Mouse (Mus musculus) macrophage (primary cell): ENCODE results near the gene Tfeb. TPM values are rescaled to one million over a fixed set of nuclear protein-coding genes. Genes with fewer than 3 reads are reported as not detected.

Source experiments
- H3K27ac ChIP-seq: fragments of 350-480 bp; formaldehyde crosslinking; 2 replicates; pipeline ENCODE4 v1.9.0; 2021
- H3K36me3 ChIP-seq: fragments of 350-480 bp; formaldehyde crosslinking; 2 replicates; pipeline ENCODE4 v1.9.0; 2021; ENCODE audit errors: inconsistent target
- H3K4me3 ChIP-seq: fragments of 350-480 bp; formaldehyde crosslinking; 2 replicates; pipeline ENCODE4 v1.9.0; 2021; ENCODE audit errors: inconsistent target
- H3K79me2 ChIP-seq: fragments of 350-480 bp; formaldehyde crosslinking; 2 replicates; pipeline ENCODE4 v1.9.0; 2021; ENCODE audit errors: inconsistent target
- WGBS: methylation state at CpG from one replicate; pipeline ENCODE4 v1.1.7; 2026; ENCODE audit warnings: inconsistent platforms; ENCODE audit not compliant: missing documents; 5-methylcytosine and 5-hydroxymethylcytosine counted together
- polyA plus RNA-seq: library from polyadenylated mRNA; stranded (reverse); fragments of 250-400 nt; gene quantifications from 3 replicates; pipeline ENCODE4 v1.2.4, GENCODE M21; 2018; ENCODE audit warnings: inconsistent platforms
- total RNA-seq, 78 experiments: library from RNA; depleted of rRNA; stranded (reverse); fragments of 250-400 nt; gene quantifications; 1 replicate in 9 of 78; 2 replicates in 24 of 78; 3 replicates in 43 of 78; 4 replicates in 2 of 78; pipeline ENCODE4 v1.2.4; 2018; ENCODE audit warnings: inconsistent platforms in 56 of 78

The Tfeb gene
- total RNA-seq (2018; cell fraction: chromatin; rRNA removed): 100 to 1,000 TPM in 6 of 26 experiments, 10 to 100 TPM in 16, 1 to 10 TPM in 4; 5.7 to 136 (median 54.5) TPM
- 10 to 100 TPM in 24 of 26 experiments, 1 to 10 TPM in 2; 6.8 to 49.1 (median 37.2) TPM for total RNA-seq (2018; cell fraction: cytosol; rRNA removed)
- total RNA-seq (2018; cell fraction: nucleus; rRNA removed): 10 to 100 TPM; 11.7 to 97.4 (median 40.8) TPM
- 15.5 to 41.8 TPM (median 22.8 TPM) in 3 replicates for polyA plus RNA-seq

DNA sequence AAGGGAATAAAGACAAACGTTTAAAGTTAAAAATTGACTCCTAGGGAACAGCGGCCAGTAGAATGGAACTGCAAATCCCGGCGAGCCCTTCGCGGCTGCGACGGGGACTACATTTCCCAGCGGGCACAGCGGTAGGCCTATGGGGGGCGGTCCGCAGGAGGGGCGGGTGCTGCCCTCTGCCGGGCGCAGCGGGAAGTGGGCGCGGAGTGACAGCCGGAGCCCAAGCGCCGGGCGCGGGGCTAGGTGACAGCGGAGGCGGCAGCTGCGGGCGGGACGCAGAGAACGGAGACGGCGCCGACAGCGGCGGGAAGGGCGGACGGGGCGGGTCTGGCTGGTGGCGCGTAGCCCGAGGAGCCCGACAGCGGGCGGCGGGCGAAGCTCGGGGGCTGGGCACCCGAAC lies at the start of gene Tfeb:
Gene Tfeb, plus strand, starts transcription at position 175 of the 400 bp plus-strand sequence.
- H3K79me2 ChIP-seq: peaks cover 35% of the 10 kb centered on the region

DNA sequence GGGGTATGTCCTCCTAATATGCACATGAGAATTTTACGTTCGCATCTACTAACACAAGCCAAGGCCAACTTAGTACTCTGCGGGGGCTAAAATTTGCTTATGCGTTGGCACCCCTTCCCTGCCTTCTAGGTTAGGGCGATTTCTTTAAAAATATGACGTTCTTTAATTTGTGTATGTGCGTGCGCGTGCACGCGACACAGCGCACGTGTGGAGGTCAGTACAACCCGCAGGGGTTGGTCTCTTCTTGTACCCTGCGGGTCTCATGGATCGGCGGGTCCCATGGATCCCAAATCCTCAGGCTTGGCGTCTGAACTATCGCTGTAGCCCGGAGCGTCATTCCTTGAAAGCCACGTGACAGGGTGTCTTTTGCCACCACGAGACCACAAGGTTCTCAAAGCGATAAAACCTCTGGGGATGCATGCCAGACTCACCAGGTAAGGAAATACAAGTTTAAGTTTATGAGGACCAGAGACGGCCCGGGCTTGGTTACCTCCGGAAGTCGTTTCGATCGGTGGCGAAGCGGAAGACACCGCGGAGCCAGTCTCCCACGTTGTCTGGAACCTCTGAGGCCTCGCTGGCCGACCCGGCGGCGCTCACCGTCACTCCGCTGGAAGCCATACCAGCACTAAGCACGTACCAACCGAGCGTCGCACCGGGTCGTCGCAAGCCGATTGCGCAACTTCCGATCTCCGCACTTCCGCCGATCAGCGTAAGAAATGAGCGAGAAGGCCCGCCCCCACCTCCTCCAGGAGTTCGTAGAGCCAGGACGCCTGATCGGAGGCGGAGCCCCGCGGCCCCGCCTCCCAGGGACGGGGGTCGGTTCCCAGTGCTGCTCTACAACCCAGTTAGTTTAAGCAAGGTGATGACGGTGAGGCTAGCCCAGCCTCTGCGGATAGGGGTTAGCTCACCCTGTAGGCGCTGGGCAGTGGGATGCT lies 49.2 kb upstream of the Tfeb start:
- H3K4me3 ChIP-seq: peak overlapping the region; percentile 87
- H3K27ac ChIP-seq: peak overlapping the region; percentile 65
- under 1% methylated on average over 70 of the region's 70 CpGs for WGBS
- H3K79me2 ChIP-seq: peaks cover 11% of the 10 kb centered on the region; the same call in 1 of the 2 replicates
- H3K36me3 ChIP-seq: no peaks in the 10 kb centered on the region; the same call in 1 of the 2 replicates

More for the DNA sequence above, at the start of gene Tfeb:
- WGBS: 2% methylated on average over 11 of the region's 47 CpGs
- Histone ChIP-seq H3K36me3 (no peaks in the 10 kb centered on the region), H3K27ac (peak within 1 kb of the TSS; percentile 59), H3K4me3 (peak within 1 kb of the TSS; percentile 67)

DNA sequence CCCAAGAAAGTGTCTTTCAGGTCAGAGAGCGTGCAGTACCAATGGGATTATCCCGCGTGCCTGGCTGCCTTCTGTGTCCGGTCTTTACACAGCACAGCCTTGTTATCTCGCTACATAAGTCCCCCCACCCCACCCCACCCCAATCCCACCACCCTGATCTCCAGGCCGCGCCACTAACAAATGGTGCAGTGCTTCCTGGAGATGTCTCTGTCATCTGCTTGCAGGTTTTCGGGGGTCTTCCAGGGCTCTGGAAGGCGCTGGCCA lies 48.6 kb upstream of the Tfeb start, which contains the start of gene Tomm6:
Gene Tomm6, minus strand, starts transcription at position 43 of the 264 bp plus-strand sequence.
- peaks cover 11% of the 10 kb centered on the region; the same call in 1 of the 2 replicates for H3K79me2 ChIP-seq
- no peaks in the 10 kb centered on the region; the same call in 1 of the 2 replicates for H3K36me3 ChIP-seq
- peak within 1 kb of the TSS; percentile 87 for H3K4me3 ChIP-seq
- peak within 1 kb of the TSS; percentile 65 for H3K27ac ChIP-seq
- 1% methylated on average over 9 of the region's 9 CpGs for WGBS

DNA sequence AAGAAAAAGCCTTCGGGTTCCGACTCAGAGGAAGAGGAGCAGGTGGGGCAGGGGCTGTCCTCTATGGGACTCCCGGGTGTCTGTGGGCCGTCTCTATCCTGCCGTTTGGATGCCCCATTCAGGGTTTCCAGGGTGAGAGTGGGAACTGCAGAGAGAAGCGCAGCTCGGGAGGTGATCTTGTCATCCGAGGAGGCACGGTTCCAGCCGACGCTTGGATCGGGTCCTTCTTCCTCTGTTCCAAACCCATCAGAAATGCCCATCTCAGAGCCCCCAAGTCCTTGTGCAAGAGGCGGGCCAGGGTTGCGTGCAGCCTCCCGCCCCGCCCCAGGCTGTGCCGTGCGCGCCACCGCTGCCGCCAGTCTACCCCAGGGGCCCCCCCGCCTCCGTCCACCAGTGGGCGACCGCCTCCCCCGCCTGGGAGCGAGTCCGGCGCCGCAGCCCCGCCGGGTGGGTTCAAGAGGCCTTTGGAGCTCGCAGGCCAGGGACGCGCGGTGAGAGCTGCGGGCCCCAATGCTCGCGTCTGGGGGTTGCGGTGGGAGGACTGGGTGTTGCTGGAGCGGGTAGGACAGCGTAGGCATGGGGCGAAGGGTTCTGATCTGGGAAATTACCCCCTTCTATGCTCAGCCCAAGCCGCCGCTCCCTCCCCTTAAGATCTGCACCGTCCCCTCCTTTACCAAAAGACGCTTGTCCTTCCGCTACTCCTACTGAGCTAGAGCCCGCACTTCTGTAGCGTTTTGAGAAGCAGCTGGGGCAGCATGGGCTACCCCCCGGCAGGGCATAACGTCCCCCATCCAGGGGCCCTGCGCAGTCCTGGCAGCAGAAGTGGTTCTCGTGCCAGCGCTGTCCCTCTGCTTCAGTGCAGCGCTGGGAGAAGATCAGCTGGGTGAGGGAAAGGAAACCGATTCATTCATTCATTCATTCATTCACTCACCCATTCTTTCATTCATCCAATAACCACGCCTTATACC lies 47.9 kb upstream of the Tfeb start, which contains the start of gene Frs3:
Gene Frs3, plus strand, starts transcription at position 423 of the 968 bp plus-strand sequence.
- Histone ChIP-seq H3K36me3 (no peaks in the 10 kb centered on the region; the same call in 1 of the 2 replicates), H3K79me2 (peaks cover 11% of the 10 kb centered on the region; the same call in 1 of the 2 replicates), H3K27ac (peak within 1 kb of the TSS; percentile 65), H3K4me3 (peak within 1 kb of the TSS; percentile 87)
- 4% methylated on average over 46 of the region's 58 CpGs for WGBS

DNA sequence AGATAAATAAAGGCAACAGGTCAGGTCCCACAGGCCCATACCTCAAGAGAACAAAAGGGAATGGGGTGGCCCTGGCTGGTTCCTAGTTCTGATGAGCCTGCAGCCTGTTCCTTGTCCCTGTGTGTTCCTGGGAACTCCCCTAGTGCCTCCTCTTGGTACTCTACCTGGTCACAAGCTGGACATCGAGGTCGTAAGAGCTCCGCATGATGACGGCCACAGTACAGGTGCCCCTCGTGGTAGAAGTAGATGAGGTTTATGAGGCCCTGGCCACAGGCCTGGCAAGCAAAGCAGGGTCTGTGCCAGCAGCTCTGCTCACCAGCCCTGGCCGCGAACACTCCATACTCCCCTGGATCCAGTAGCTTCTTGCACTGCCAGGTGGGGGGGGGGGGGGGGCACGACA lies 46.9 kb upstream of the Tfeb start:
- H3K4me3 ChIP-seq: no peak overlapping the region
- peaks cover 11% of the 10 kb centered on the region; the same call in 1 of the 2 replicates for H3K79me2 ChIP-seq

DNA sequence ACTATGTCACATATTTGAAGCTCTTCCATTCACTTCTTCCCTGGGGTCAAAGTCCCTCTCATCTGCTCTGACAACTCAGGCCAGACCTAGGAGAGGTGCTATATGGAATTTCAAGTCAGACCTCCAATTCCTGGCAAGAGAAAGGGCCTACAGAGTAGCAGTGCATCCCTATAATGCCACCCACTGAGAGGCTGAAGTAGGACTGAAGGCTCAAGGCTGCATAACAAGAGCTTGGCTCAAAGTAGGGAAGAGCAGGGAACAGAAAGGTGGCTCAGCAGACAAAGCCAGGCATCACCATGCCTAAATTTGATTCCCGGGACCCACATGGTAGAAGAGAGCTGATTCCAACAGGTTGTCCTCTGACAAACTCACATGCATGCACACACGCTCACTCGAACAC lies 45.2 kb upstream of the Tfeb start:
- no peaks in the 10 kb centered on the region for H3K36me3 ChIP-seq
- 90% methylated on average over 3 of the region's 3 CpGs for WGBS
- H3K4me3 ChIP-seq: no peak overlapping the region
- H3K79me2 ChIP-seq: peaks cover 11% of the 10 kb centered on the region; the same call in 1 of the 2 replicates
- no peak overlapping the region for H3K27ac ChIP-seq

More for the DNA sequence above, 46.9 kb upstream of the Tfeb start:
- no peak overlapping the region for H3K27ac ChIP-seq
- 93% methylated on average over 7 of the region's 8 CpGs for WGBS
- no peaks in the 10 kb centered on the region; the same call in 1 of the 2 replicates for H3K36me3 ChIP-seq

DNA sequence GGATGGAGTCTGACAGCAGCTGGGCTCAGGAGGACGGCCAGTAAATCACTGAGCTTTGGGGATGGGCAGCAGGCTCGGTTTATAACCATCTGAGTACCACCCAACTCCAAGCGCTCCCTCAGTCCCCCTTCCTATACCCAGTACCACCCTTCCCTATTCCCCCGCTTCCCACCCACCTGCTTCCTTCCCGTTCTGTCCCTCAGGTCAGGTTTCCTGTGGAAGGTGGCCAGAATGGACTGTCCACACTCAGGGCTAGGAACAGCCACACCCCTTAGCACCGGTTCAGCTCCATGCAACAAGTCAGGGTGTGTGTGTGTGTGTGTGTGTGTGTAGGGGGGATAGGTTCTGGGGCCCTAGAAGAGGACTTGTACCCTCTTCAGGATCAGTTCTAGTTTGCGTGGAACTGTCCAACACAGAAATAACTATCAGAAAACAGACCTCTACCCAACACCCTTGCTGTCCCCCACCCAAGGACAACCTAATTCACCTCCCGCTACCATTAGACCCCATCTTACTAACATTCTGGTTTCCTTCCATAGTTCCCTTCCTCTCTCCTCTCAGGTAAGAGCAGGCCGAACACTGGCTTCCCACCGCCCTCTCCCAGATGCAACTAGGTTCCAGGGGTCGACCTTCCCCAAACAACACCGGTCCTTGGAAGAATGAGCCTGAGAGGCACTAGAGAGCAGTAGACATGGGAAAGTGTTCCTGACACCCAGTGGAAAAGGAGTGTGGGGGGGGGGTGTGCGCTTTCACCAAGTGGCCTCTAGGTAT lies 43.0 kb upstream of the Tfeb start:
- Histone ChIP-seq H3K4me3 (peak overlapping the region; percentile 32), H3K79me2 (no peaks in the 10 kb centered on the region)
- WGBS: 71% methylated on average over 12 of the region's 13 CpGs

DNA sequence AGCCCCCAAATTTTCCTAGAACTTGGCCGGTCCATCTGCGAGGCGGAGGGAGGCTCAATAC lies 42.6 kb upstream of the Tfeb start, which contains the start of gene Gm21981:
Gene Gm21981, minus strand, starts transcription at position 14 of the 61 bp plus-strand sequence.
- Histone ChIP-seq H3K79me2 (no peaks in the 10 kb centered on the region), H3K27ac (no peak within 1 kb of the TSS), H3K4me3 (peak within 1 kb of the TSS; percentile 32), H3K36me3 (no peaks in the 10 kb centered on the region)
- 0% methylated on average over 3 of the region's 3 CpGs for WGBS

More for the DNA sequence above, 43.0 kb upstream of the Tfeb start:
- H3K27ac ChIP-seq: no peak overlapping the region
- no peaks in the 10 kb centered on the region for H3K36me3 ChIP-seq

DNA sequence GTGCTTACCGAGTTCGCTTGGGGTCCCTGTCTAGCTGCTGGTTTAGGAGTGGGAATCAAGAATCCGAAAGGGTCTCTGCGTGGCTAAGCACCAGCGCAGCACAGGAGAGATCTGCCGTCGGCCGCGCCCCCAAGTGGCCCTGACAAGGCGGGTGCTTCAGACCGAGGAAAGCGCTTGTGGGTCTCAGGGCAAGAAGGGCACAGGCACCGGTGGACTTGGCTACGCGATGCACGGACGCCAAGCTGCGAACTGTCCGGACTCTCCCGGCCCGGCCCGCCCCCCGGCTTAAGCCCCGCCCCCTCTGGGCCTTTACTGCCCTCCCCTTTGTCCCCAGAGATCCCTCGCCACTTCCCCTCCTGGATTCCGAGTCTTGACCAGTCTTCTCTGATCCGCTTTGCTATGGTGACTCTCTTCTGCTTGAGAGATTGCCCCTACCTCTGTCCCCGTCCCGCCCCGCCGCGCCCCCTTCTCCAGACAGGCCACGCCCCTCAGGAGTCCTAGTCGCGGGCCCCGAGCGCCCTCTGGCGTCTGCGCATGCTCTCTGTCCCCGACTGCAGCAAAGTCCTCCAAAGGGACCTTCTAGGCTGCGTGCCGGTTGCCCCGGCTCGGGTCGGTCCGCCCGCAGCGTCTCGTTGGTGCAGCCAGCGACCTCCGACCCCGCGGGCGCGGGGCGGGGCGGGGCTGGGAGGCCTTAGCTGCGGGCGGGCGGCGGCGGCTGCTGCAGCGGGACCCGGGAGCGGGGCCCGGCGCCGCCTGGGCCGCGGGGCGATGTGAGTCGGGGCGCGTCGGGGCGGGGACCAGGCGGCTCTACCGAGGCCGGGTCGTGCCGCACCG lies 42.1 kb upstream of the Tfeb start, which contains the start of gene Prickle4:
Gene Prickle4, minus strand, starts transcription at position 234 of the 834 bp plus-strand sequence.
- WGBS: under 1% methylated on average over 65 of the region's 82 CpGs
- H3K27ac ChIP-seq: no peak within 1 kb of the TSS
- no peaks in the 10 kb centered on the region for H3K36me3 ChIP-seq
- no peaks in the 10 kb centered on the region for H3K79me2 ChIP-seq
- H3K4me3 ChIP-seq: peak within 1 kb of the TSS; percentile 32

DNA sequence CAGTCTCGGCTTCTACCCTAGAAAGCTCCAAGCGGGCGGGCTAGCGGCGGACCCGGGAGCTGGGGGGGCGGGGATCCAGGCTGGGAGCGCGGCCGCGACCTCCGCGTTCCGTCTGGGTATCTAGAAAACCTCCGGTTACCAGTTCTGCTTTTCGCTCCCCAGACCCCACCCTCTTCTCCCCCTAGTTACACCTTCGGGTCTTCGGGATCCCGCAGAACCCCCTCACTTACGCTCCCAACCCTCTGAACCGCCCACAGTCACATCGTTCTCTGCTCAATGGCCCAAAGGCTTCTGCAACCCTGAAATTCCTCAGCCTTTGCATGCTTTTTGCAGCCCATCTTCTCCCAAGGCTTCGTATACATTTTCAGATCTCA lies 41.5 kb upstream of the Tfeb start:
- WGBS: 2% methylated on average over 16 of the region's 23 CpGs
- H3K4me3 ChIP-seq: peak overlapping the region; percentile 17; the same call in 1 of the 2 replicates
- H3K36me3 ChIP-seq: no peaks in the 10 kb centered on the region

DNA sequence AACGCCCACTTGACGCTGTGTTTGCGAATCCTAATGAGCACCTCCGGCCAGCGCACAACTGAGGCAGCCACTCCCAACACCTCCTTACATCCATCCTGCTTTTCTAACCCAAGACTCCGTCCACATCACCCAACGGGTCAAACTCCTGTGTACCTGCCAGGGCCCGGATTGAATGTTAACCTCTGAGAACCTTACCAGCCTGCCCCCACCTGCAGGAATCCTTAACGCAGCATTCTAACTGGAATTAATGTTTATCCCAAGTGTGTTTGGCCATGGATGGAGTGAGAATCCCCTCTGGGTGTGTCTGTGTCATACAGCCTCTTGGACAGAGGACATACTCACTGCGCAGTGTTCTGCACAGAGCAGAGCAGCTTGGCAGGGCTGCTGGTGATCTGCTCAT lies 38.7 kb upstream of the Tfeb start:
- Histone ChIP-seq H3K4me3 (no peak overlapping the region), H3K79me2 (no peaks in the 10 kb centered on the region), H3K36me3 (no peaks in the 10 kb centered on the region), H3K27ac (no peak overlapping the region)
- WGBS: 92% methylated on average over 10 of the region's 10 CpGs

More for the DNA sequence above, 41.5 kb upstream of the Tfeb start:
- no peaks in the 10 kb centered on the region for H3K79me2 ChIP-seq
- no peak overlapping the region for H3K27ac ChIP-seq

DNA sequence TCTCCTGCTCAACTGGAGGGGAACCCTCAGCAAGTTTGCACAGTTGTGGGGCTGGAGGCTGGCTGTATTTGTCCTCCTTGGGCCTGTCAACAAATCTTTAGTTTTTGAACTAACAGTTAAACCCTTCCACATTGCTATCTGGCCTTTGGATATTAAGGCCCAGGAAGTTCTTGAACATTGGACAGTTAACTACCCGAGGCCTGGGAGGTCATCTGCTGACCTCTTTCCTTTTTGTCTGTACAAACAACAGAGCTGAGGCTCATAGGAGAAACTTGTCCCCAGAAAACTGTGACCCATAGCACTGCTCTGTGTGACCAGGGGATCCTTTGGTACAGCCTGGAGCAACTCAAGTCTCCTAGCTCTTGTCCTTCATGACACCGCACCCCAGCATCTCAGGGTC lies 37.8 kb upstream of the Tfeb start:
- H3K36me3 ChIP-seq: no peaks in the 10 kb centered on the region
- H3K4me3 ChIP-seq: no peak overlapping the region
- WGBS: 82% methylated on average over 2 of the region's 2 CpGs
- H3K27ac ChIP-seq: no peak overlapping the region
- no peaks in the 10 kb centered on the region for H3K79me2 ChIP-seq

DNA sequence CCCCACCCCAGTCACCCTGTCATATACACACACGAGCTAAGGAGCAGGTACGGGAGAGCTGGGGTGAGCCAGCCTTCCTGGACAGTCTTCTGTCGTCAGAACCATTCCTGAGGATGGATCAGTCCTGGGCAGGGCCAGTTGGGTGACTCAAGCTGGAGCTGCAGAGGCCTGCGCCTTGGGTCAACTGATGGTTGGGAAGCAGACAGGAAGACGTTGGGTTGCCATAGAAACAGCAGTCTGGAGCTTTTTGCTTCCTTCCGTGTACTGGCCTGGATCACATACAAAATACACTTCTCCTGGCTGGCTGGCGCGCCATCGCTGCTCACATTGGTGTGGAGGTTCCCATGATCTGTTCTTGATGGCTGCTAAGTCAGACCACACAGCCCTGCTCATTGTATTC lies 35.0 kb upstream of the Tfeb start:
- no peaks in the 10 kb centered on the region for H3K36me3 ChIP-seq
- WGBS: 89% methylated on average over 9 of the region's 9 CpGs

More for the DNA sequence above, 35.0 kb upstream of the Tfeb start:
- H3K79me2 ChIP-seq: no peaks in the 10 kb centered on the region
- H3K27ac ChIP-seq: no peak overlapping the region
- H3K4me3 ChIP-seq: no peak overlapping the region
